Mouse (Mus musculus) bone marrow, adult 2 months (tissue): ENCODE results near the gene Hist1h2br. TPM values are rescaled to one million over a fixed set of nuclear protein-coding genes. Genes with fewer than 3 reads are reported as not detected.
"Not testable (repeated sequence)": the region's sequence is repeated elsewhere in the genome, so short reads cannot be mapped to it uniquely, and the experiment has no call there.

Experiments used
- H3K27ac ChIP-seq: fragments of 200-500 bp; 2 replicates; pipeline ENCODE4 v1.5.1; 2012; ENCODE audit warnings: low read depth, mild to moderate bottlenecking, control low read depth, inconsistent platforms, low read length; ENCODE audit not compliant: control insufficient read depth, poor library complexity, insufficient read depth
- H3K4me1 ChIP-seq: fragments of 200-500 bp; 2 replicates; pipeline ENCODE4 v1.6.1; 2011; ENCODE audit warnings: low read length; ENCODE audit not compliant: control insufficient read depth, insufficient read depth
- H3K4me3 ChIP-seq: fragments of 200-500 bp; replicated peaks from 2 replicates; pipeline ENCODE3; 2011; ENCODE audit warnings: mild to moderate bottlenecking, low read depth, low read length, control low read depth; ENCODE audit not compliant: control insufficient read depth
- CTCF ChIP-seq: fragments of 200-500 bp; IDR thresholded peaks from 2 replicates; pipeline ENCODE4 v1.5.1; 2011; ENCODE audit warnings: low read length, control low read depth; ENCODE audit not compliant: control insufficient read depth, insufficient read depth
- POLR2A ChIP-seq: fragments of 200-500 bp; IDR thresholded peaks from 2 replicates; pipeline ENCODE4 v1.6.1; 2011; ENCODE audit warnings: low read depth, mild to moderate bottlenecking, control low read depth, low read length, borderline replicate concordance; ENCODE audit not compliant: control insufficient read depth
- WGBS: fragments of 180-500 bp; shearing (Covaris S2); methylation state at CpG from one replicate; pipeline ENCODE4 v1.1.7; 2018; 5-methylcytosine and 5-hydroxymethylcytosine counted together
- polyA plus RNA-seq: library from polyadenylated mRNA; stranded (reverse); fragments of >200 nt; gene quantifications from 2 replicates; pipeline ENCODE4 v1.2.4, GENCODE M21; 2011; ENCODE audit warnings: low replicate concordance; ENCODE audit not compliant: missing spikeins, insufficient read depth, insufficient read length

Gene Hist1h2br
- polyA plus RNA-seq, result 36.9 and 43.8 TPM in 2 replicates

- not testable (repeated sequence) for H3K4me1 ChIP-seq, H3K27ac ChIP-seq, H3K4me3 ChIP-seq
- no CpG with 5 or more reads among the region's 24 CpGs for WGBS
Observed at GRCm38 (mm10) chr13:21833461-21833860, at the start of gene Hist1h2br, which contains the start of gene Hist1h2ap. Gene Hist1h2br (plus strand): TSS chr13:21833743. Gene Hist1h2ap (minus strand): TSS chr13:21833507.

GRCm38 (mm10) chr13:21784311-21784710 is 49.2 kb upstream of the Hist1h2br start:
- Histone ChIP-seq H3K4me1 (peaks cover 3% of the 10 kb centered on the region; the same call in 1 of the 2 replicates), H3K27ac (peak overlapping the region; percentile 94; the same call in 1 of the 2 replicates), H3K4me3 (no peak overlapping the region)
- TF ChIP-seq CTCF, result no peak
- no peak for TF ChIP-seq POLR2A
- WGBS, result 72% methylated on average over 6 of the region's 6 CpGs

- Histone ChIP-seq H3K4me1 (peaks cover 3% of the 10 kb centered on the region; the same call in 1 of the 2 replicates), H3K27ac (peak overlapping the region; percentile 96), H3K4me3 (peak overlapping the region; percentile 63)
- 13% methylated on average over 8 of the region's 8 CpGs for WGBS
- TF ChIP-seq POLR2A (no peak), CTCF (no peak)
Observed at GRCm38 (mm10) chr13:21786189-21786898, 47.2 kb upstream of the Hist1h2br start.

- TF ChIP-seq POLR2A, result peak; percentile 95
- not testable (repeated sequence) for H3K4me1 ChIP-seq
- Histone ChIP-seq H3K4me3 (peak within 1 kb of the TSS; percentile 63), H3K27ac (peak within 1 kb of the TSS; percentile 96)
- WGBS, result under 1% methylated on average over 40 of the region's 63 CpGs
Observed at GRCm38 (mm10) chr13:21786899-21787629, 46.5 kb upstream of the Hist1h2br start, which contains the start of the genes Hist1h2an and Hist1h2bp. Gene Hist1h2an (minus strand): TSS chr13:21787218. Gene Hist1h2bp (plus strand): TSS chr13:21787461.

GRCm38 (mm10) chr13:21787760-21788593 is 45.6 kb upstream of the Hist1h2br start:
- Histone ChIP-seq H3K27ac (peak overlapping the region; percentile 80), H3K4me3 (peak overlapping the region; percentile 44), H3K4me1 (peaks cover 3% of the 10 kb centered on the region; the same call in 1 of the 2 replicates)
- TF ChIP-seq CTCF (no peak), POLR2A (peak; percentile 1; the same call in 1 of the 2 replicates)
- 32% methylated on average over 17 of the region's 21 CpGs for WGBS

GRCm38 (mm10) chr13:21789925-21790324 is 43.6 kb upstream of the Hist1h2br start:
- Histone ChIP-seq H3K27ac (no peak overlapping the region), H3K4me3 (no peak overlapping the region), H3K4me1 (no peaks in the 10 kb centered on the region; the same call in 1 of the 2 replicates)
- TF ChIP-seq CTCF (no peak), POLR2A (no peak)
- 55% methylated on average over 6 of the region's 6 CpGs for WGBS

- no peak overlapping the region for H3K4me3 ChIP-seq
- no peaks in the 10 kb centered on the region; the same call in 1 of the 2 replicates for H3K4me1 ChIP-seq
- no peak overlapping the region for H3K27ac ChIP-seq
- 48% methylated on average over 18 of the region's 18 CpGs for WGBS
- no peak for TF ChIP-seq CTCF
- no peak for TF ChIP-seq POLR2A
Observed at GRCm38 (mm10) chr13:21790601-21791283, 42.8 kb upstream of the Hist1h2br start.
